Mouse (Mus musculus): ENCODE data around the gene Rps27l. TPM values are rescaled to one million over a fixed set of nuclear protein-coding genes. Genes with fewer than 3 reads are reported as not detected.

Rps27l gene
- polyA plus RNA-seq, 1 experiment from 2014 or later = 687 TPM

- peak; percentile 84 for ATAC-seq (ENCODE audit: low read depth)
- Histone ChIP-seq H3K4me1 (replicated peaks; ENCODE audit: control insufficient read depth, insufficient read depth, low read length) (peaks cover 42% of the 10 kb centered on the region), H3K9me3 (ENCODE audit: control insufficient read depth, low read length) (no peaks in the 10 kb centered on the region), H3K27ac (ENCODE audit: low read length) (peak overlapping the region; percentile 96), H3K36me3 (ENCODE audit: control insufficient read depth, insufficient read depth, low read length) (no peaks in the 10 kb centered on the region), H3K4me3 (ENCODE audit: low read length) (no peak overlapping the region), H3K27me3 (ENCODE audit: control insufficient read depth, insufficient read depth, low read depth, low read length) (no peaks in the 10 kb centered on the region), H3K4me2 (ENCODE audit: low read depth, low read length) (peak overlapping the region; percentile 20; the same call in 1 of the 2 replicates), H3K9ac (ENCODE audit: low read length) (peak overlapping the region; percentile 45; the same call in 1 of the 2 replicates)
- WGBS = 2% methylated on average over 6 of the region's 6 CpGs
Observed at GRCm38 (mm10) chr9:66988888-66989414, 43.1 kb downstream of the Rps27l start.

- Histone ChIP-seq H3K4me1 (replicated peaks; ENCODE audit: control insufficient read depth, insufficient read depth, low read length) (peaks cover 42% of the 10 kb centered on the region), H3K9me3 (ENCODE audit: control insufficient read depth, low read length) (no peaks in the 10 kb centered on the region), H3K27me3 (ENCODE audit: control insufficient read depth, insufficient read depth, low read depth, low read length) (no peaks in the 10 kb centered on the region), H3K4me3 (ENCODE audit: low read length) (no peak overlapping the region), H3K4me2 (ENCODE audit: low read depth, low read length) (peak overlapping the region; percentile 20; the same call in 1 of the 2 replicates), H3K27ac (ENCODE audit: low read length) (peak overlapping the region; percentile 96), H3K9ac (ENCODE audit: low read length) (no peak overlapping the region), H3K36me3 (ENCODE audit: control insufficient read depth, insufficient read depth, low read length) (no peaks in the 10 kb centered on the region)
- ATAC-seq (ENCODE audit: low read depth) = no peak
- WGBS = 32% methylated on average over 6 of the region's 6 CpGs
Observed at GRCm38 (mm10) chr9:66989581-66989980, 43.7 kb downstream of the Rps27l start.

GRCm38 (mm10) chr9:66990046-66990445 lies 44.2 kb downstream of the Rps27l start:
- no peaks in the 10 kb centered on the region for H3K36me3 ChIP-seq (ENCODE audit: control insufficient read depth, insufficient read depth, low read length)
- 85% methylated on average over 5 of the region's 5 CpGs for whole genome bisulfite sequencing
- H3K27ac ChIP-seq (ENCODE audit: low read length) = no peak overlapping the region
- H3K9ac ChIP-seq (ENCODE audit: low read length) = no peak overlapping the region
- no peaks in the 10 kb centered on the region for H3K9me3 ChIP-seq (ENCODE audit: control insufficient read depth, low read length)
- no peaks in the 10 kb centered on the region for H3K27me3 ChIP-seq (ENCODE audit: control insufficient read depth, insufficient read depth, low read depth, low read length)
- no peak for ATAC-seq (ENCODE audit: low read depth)
- no peak overlapping the region for H3K4me2 ChIP-seq (ENCODE audit: low read depth, low read length)
- peaks cover 42% of the 10 kb centered on the region for H3K4me1 ChIP-seq (replicated peaks; ENCODE audit: control insufficient read depth, insufficient read depth, low read length)
- no peak overlapping the region for H3K4me3 ChIP-seq (ENCODE audit: low read length)

GRCm38 (mm10) chr9:66991021-66991749 lies 45.3 kb downstream of the Rps27l start:
- 44% methylated on average over 9 of the region's 9 CpGs for WGBS
- no peak overlapping the region for H3K4me3 ChIP-seq (ENCODE audit: low read length)
- no peak overlapping the region for H3K27ac ChIP-seq (ENCODE audit: low read length)
- H3K4me2 ChIP-seq (ENCODE audit: low read depth, low read length) = no peak overlapping the region; the same call in 1 of the 2 replicates
- H3K27me3 ChIP-seq (ENCODE audit: control insufficient read depth, insufficient read depth, low read depth, low read length) = no peaks in the 10 kb centered on the region
- ATAC-seq (ENCODE audit: low read depth) = no peak
- H3K9ac ChIP-seq (ENCODE audit: low read length) = no peak overlapping the region
- H3K4me1 ChIP-seq (replicated peaks; ENCODE audit: control insufficient read depth, insufficient read depth, low read length) = peaks cover 42% of the 10 kb centered on the region
- no peaks in the 10 kb centered on the region for H3K9me3 ChIP-seq (ENCODE audit: control insufficient read depth, low read length)
- H3K36me3 ChIP-seq (ENCODE audit: control insufficient read depth, insufficient read depth, low read length) = no peaks in the 10 kb centered on the region

GRCm38 (mm10) chr9:66991750-66992410 lies 46.0 kb downstream of the Rps27l start:
- H3K27ac ChIP-seq (ENCODE audit: low read length) = 0 out of 2 replicates have a peak overlapping the region, but pooled peaks have one; percentile 38
- H3K9ac ChIP-seq (ENCODE audit: low read length) = no peak overlapping the region
- WGBS = 33% methylated on average over 8 of the region's 8 CpGs
- no peak overlapping the region; the same call in 1 of the 2 replicates for H3K4me2 ChIP-seq (ENCODE audit: low read depth, low read length)
- H3K4me3 ChIP-seq (ENCODE audit: low read length) = no peak overlapping the region
- peak; percentile 15 for ATAC-seq (ENCODE audit: low read depth)
- no peaks in the 10 kb centered on the region for H3K36me3 ChIP-seq (ENCODE audit: control insufficient read depth, insufficient read depth, low read length)
- H3K9me3 ChIP-seq (ENCODE audit: control insufficient read depth, low read length) = no peaks in the 10 kb centered on the region
- H3K27me3 ChIP-seq (ENCODE audit: control insufficient read depth, insufficient read depth, low read depth, low read length) = no peaks in the 10 kb centered on the region
- peaks cover 42% of the 10 kb centered on the region for H3K4me1 ChIP-seq (replicated peaks; ENCODE audit: control insufficient read depth, insufficient read depth, low read length)

Other genes starting within 250 kb of the Rps27l start
- 2.2 and 2.6 TPM in 2 replicates for gene Car12, start 232.4 kb upstream of the Rps27l start, polyA plus RNA-seq (2015; fragmentation: Nextera tagmentation; extraction: Ambion mirVana)
- 6.6 and 9.2 TPM in 2 replicates for gene Aph1b, start 150.6 kb upstream of the Rps27l start, polyA plus RNA-seq (2015; fragmentation: Nextera tagmentation; extraction: Ambion mirVana)
- gene Gm10647, start 149.0 kb upstream of the Rps27l start, polyA plus RNA-seq (2015; fragmentation: Nextera tagmentation; extraction: Ambion mirVana) = 0.46 and 0.53 TPM in 2 replicates
- gene Aph1c, start 111.4 kb upstream of the Rps27l start, polyA plus RNA-seq (2015; fragmentation: Nextera tagmentation; extraction: Ambion mirVana) = 6.1 and 8.7 TPM in 2 replicates
- 28.8 and 30.4 TPM in 2 replicates for gene Rab8b, start 26.4 kb upstream of the Rps27l start, polyA plus RNA-seq (2015; fragmentation: Nextera tagmentation; extraction: Ambion mirVana)
- gene Lactb, start 29.4 kb downstream of the Rps27l start, polyA plus RNA-seq (2015; fragmentation: Nextera tagmentation; extraction: Ambion mirVana) = 6.0 and 7.0 TPM in 2 replicates
- gene Tpm1, start 103.3 kb downstream of the Rps27l start, polyA plus RNA-seq (2015; fragmentation: Nextera tagmentation; extraction: Ambion mirVana) = 758 and 782 TPM in 2 replicates

Data from lung, embryonic 16.5 days (tissue).